Mouse (Mus musculus): ENCODE results near the gene Snrpd3.
"Not testable (repeated sequence)": the region's sequence is repeated elsewhere in the genome, so short reads cannot be mapped to it uniquely, and the experiment has no call there.

Snrpd3 gene

GRCm38 (mm10) chr10:75547901-75548300 lies 30.6 kb downstream of the Snrpd3 start:
- DNase-seq, result no peak

GRCm38 (mm10) chr10:75548486-75548885 lies 31.1 kb downstream of the Snrpd3 start:
- no peak for DNase-seq

- DNase-seq, result no peak
These were observed 32.5 kb downstream of the Snrpd3 start for GRCm38 (mm10) chr10:75549886-75550285.

GRCm38 (mm10) chr10:75551175-75551574 lies 33.8 kb downstream of the Snrpd3 start:
- DNase-seq, result no peak

GRCm38 (mm10) chr10:75552106-75552505 lies 34.8 kb downstream of the Snrpd3 start:
- no peak for DNase-seq

GRCm38 (mm10) chr10:75552701-75553450 lies 35.5 kb downstream of the Snrpd3 start:
- no peak for DNase-seq

- DNase-seq, result no peak
These were observed 36.7 kb downstream of the Snrpd3 start for GRCm38 (mm10) chr10:75554090-75554489.

- DNase-seq, result no peak
These were observed 38.2 kb downstream of the Snrpd3 start for GRCm38 (mm10) chr10:75555557-75555956.

- DNase-seq, result no peak
These were observed 38.7 kb downstream of the Snrpd3 start for GRCm38 (mm10) chr10:75556026-75556425.

GRCm38 (mm10) chr10:75558515-75558914 lies 41.2 kb downstream of the Snrpd3 start:
- no peak for DNase-seq

GRCm38 (mm10) chr10:75559041-75559675 lies 41.8 kb downstream of the Snrpd3 start:
- DNase-seq, result no peak

GRCm38 (mm10) chr10:75559676-75560548 lies 42.6 kb downstream of the Snrpd3 start, which contains the start of gene Lrrc75b:
Lrrc75b (minus strand) TSS chr10:75560330.
- no peak for DNase-seq

- DNase-seq, result no peak
These were observed 43.2 kb downstream of the Snrpd3 start for GRCm38 (mm10) chr10:75560549-75560899.

- no peak for DNase-seq
These were observed 43.8 kb downstream of the Snrpd3 start, which contains the start of gene Ggt1 for GRCm38 (mm10) chr10:75561071-75561654. Ggt1 (plus strand) TSS chr10:75561604.

GRCm38 (mm10) chr10:75562596-75562995 lies 45.2 kb downstream of the Snrpd3 start:
- DNase-seq, result no peak

GRCm38 (mm10) chr10:75564687-75565265 lies 47.4 kb downstream of the Snrpd3 start:
- DNase-seq, result no peak

GRCm38 (mm10) chr10:75565436-75565835 lies 48.1 kb downstream of the Snrpd3 start:
- DNase-seq, result peak; percentile 73 to 82

- no peak for DNase-seq
These were observed 48.6 kb downstream of the Snrpd3 start for GRCm38 (mm10) chr10:75565906-75566305.

- peak in 1 of 2 experiments; percentile 35 for DNase-seq
These were observed 49.0 kb downstream of the Snrpd3 start for GRCm38 (mm10) chr10:75566321-75566720.

- not testable (repeated sequence) for DNase-seq
These were observed 49.4 kb downstream of the Snrpd3 start for GRCm38 (mm10) chr10:75566765-75567164.

GRCm38 (mm10) chr10:75568029-75568428 lies 50.7 kb downstream of the Snrpd3 start:
- DNase-seq, result no peak

GRCm38 (mm10) chr10:75568441-75568840 lies 51.1 kb downstream of the Snrpd3 start:
- DNase-seq, result no peak

Data from thymus, postnatal 36 days (tissue).